Mouse (Mus musculus) liver, embryonic 11.5 days (tissue): ENCODE measurements around the gene Hist1h1d. TPM values are rescaled to one million over a fixed set of nuclear protein-coding genes. Genes with fewer than 3 reads are reported as not detected.
"Not testable (repeated sequence)": the region's sequence is repeated elsewhere in the genome, so short reads cannot be mapped to it uniquely, and the experiment has no call there.

Experiments
- ATAC-seq: fragments of 200-750 bp; cut with Nextera tagmentation; replicated peaks from 2 replicates; pipeline ENCODE4 v1.8.0; 2017; ENCODE audit warnings: moderate number of reproducible peaks, mild to moderate bottlenecking, moderate TSS enrichment, moderate library complexity; ENCODE audit not compliant: low FRiP score
- DNase-seq: peaks from one replicate; pipeline ENCODE4 v3.0.0-alpha.2; 2017; ENCODE audit warnings: low spot score
- H3K27ac ChIP-seq: fragments of 300-500 bp; sonication (generic); 2 replicates; pipeline ENCODE4 v1.5.1; 2014; ENCODE audit warnings: mild to moderate bottlenecking, low read depth, low read length, control low read depth
- H3K27me3 ChIP-seq: fragments of 300-500 bp; sonication (generic); replicated peaks from 2 replicates; pipeline ENCODE4 v1.6.1; 2014; ENCODE audit warnings: low read length, mixed read lengths; ENCODE audit not compliant: control insufficient read depth, insufficient read depth
- H3K36me3 ChIP-seq: fragments of 300-500 bp; sonication (generic); 2 replicates; pipeline ENCODE4 v1.6.1; 2014; ENCODE audit warnings: mild to moderate bottlenecking, low read length, moderate library complexity, mixed read lengths; ENCODE audit not compliant: control insufficient read depth, insufficient read depth
- H3K4me1 ChIP-seq: fragments of 300-500 bp; sonication (generic); replicated peaks from 2 replicates; pipeline ENCODE4 v1.6.1; 2014; ENCODE audit warnings: low read length, mixed read lengths; ENCODE audit not compliant: control insufficient read depth, insufficient read depth
- H3K4me2 ChIP-seq: fragments of 300-500 bp; sonication (generic); 2 replicates; pipeline ENCODE4 v1.6.1; 2014; ENCODE audit warnings: mild to moderate bottlenecking, control low read depth, moderate library complexity
- H3K4me3 ChIP-seq: fragments of 300-500 bp; sonication (generic); 2 replicates; pipeline ENCODE4 v1.5.1; 2014; ENCODE audit warnings: low read depth, low read length, control low read depth
- H3K9ac ChIP-seq: fragments of 300-500 bp; sonication (generic); 2 replicates; pipeline ENCODE4 v1.6.1; 2014; ENCODE audit warnings: low read depth, low read length, control low read depth
- H3K9me3 ChIP-seq: fragments of 300-500 bp; sonication (generic); 2 replicates; pipeline ENCODE4 v1.6.1; 2016; ENCODE audit warnings: low read length, inconsistent platforms, mixed read lengths; ENCODE audit not compliant: control insufficient read depth
- WGBS: fragments of 180-500 bp; shearing (Covaris S2); extraction: QIAGEN DNeasy Blood & Tissue Kit; methylation state at CpG from one replicate; pipeline ENCODE4 v1.1.7; 2014; 5-methylcytosine and 5-hydroxymethylcytosine counted together
- polyA plus RNA-seq: library from polyadenylated mRNA; unstranded; fragments of >200 nt; fragmentation: Nextera tagmentation; extraction: Ambion mirVana; gene quantifications from 2 replicates; pipeline ENCODE4 v1.2.1, GENCODE M21; 2014

Hist1h1d gene
- polyA plus RNA-seq, 1 experiment from 2014 or later = 0.82 TPM

- Histone ChIP-seq H3K4me2 (peak overlapping the region; percentile 87), H3K9ac (peak overlapping the region; percentile 69), H3K4me3 (peak overlapping the region; percentile 52), H3K4me1 (peaks cover 31% of the 10 kb centered on the region), H3K27ac (peak overlapping the region; percentile 100)
- not testable (repeated sequence) for H3K9me3 ChIP-seq, H3K27me3 ChIP-seq, H3K36me3 ChIP-seq
- 2% methylated on average over 20 of the region's 36 CpGs for WGBS
- DNase-seq (peak; percentile 72), ATAC-seq (peak; percentile 80)
These were observed 32.5 kb downstream of the Hist1h1d start for GRCm38 (mm10) chr13:23585442-23586098.

- DNase-seq = no peak
- H3K36me3 ChIP-seq = no peaks in the 10 kb centered on the region
- H3K4me1 ChIP-seq = peaks cover 28% of the 10 kb centered on the region
- H3K27me3 ChIP-seq = no peaks in the 10 kb centered on the region
- H3K4me3 ChIP-seq = peak overlapping the region; percentile 43
- H3K9ac ChIP-seq = peak overlapping the region; percentile 75
- H3K4me2 ChIP-seq = peak overlapping the region; percentile 87
- H3K9me3 ChIP-seq = no peaks in the 10 kb centered on the region
- no peak for ATAC-seq
- H3K27ac ChIP-seq = peak overlapping the region; percentile 100
- WGBS = 3% methylated on average over 22 of the region's 22 CpGs
These were observed 33.3 kb downstream of the Hist1h1d start for GRCm38 (mm10) chr13:23586099-23586939.

- Histone ChIP-seq H3K9ac (peak overlapping the region; percentile 75), H3K4me1 (peaks cover 27% of the 10 kb centered on the region), H3K36me3 (no peaks in the 10 kb centered on the region), H3K4me3 (peak overlapping the region; percentile 43), H3K4me2 (peak overlapping the region; percentile 87), H3K27me3 (no peaks in the 10 kb centered on the region), H3K27ac (peak overlapping the region; percentile 100), H3K9me3 (no peaks in the 10 kb centered on the region)
- ATAC-seq (no peak), DNase-seq (no peak)
- 16% methylated on average over 1 of the region's 1 CpGs for WGBS
These were observed 33.8 kb downstream of the Hist1h1d start for GRCm38 (mm10) chr13:23586940-23587225.

- no peak overlapping the region for H3K27ac ChIP-seq
These were observed 38.1 kb downstream of the Hist1h1d start for GRCm38 (mm10) chr13:23591206-23591605.

GRCm38 (mm10) chr13:23591886-23592285 lies 38.8 kb downstream of the Hist1h1d start:
- H3K4me1 ChIP-seq = peaks cover 35% of the 10 kb centered on the region

More at GRCm38 (mm10) chr13:23591206-23591605, 38.1 kb downstream of the Hist1h1d start:
- no peaks in the 10 kb centered on the region for H3K36me3 ChIP-seq
- WGBS = 95% methylated on average over 7 of the region's 7 CpGs
- H3K9me3 ChIP-seq = no peaks in the 10 kb centered on the region
- DNase-seq (no peak), ATAC-seq (no peak)
- peaks cover 37% of the 10 kb centered on the region for H3K4me1 ChIP-seq
- no peak overlapping the region for H3K9ac ChIP-seq
- no peak overlapping the region for H3K4me2 ChIP-seq
- H3K4me3 ChIP-seq = no peak overlapping the region
- no peaks in the 10 kb centered on the region for H3K27me3 ChIP-seq

GRCm38 (mm10) chr13:23592614-23593013 lies 39.6 kb downstream of the Hist1h1d start:
- 82% methylated on average over 7 of the region's 7 CpGs for WGBS
- no peaks in the 10 kb centered on the region for H3K9me3 ChIP-seq
- no peaks in the 10 kb centered on the region for H3K27me3 ChIP-seq
- peaks cover 32% of the 10 kb centered on the region for H3K4me1 ChIP-seq
- no peak for ATAC-seq
- H3K36me3 ChIP-seq = no peaks in the 10 kb centered on the region
- no peak overlapping the region for H3K4me3 ChIP-seq
- no peak overlapping the region for H3K4me2 ChIP-seq
- H3K27ac ChIP-seq = no peak overlapping the region; the same call in 1 of the 2 replicates
- no peak for DNase-seq
- H3K9ac ChIP-seq = no peak overlapping the region

More at GRCm38 (mm10) chr13:23591886-23592285, 38.8 kb downstream of the Hist1h1d start:
- not testable (repeated sequence) for H3K4me3 ChIP-seq, H3K4me2 ChIP-seq, H3K27me3 ChIP-seq, H3K9me3 ChIP-seq, H3K9ac ChIP-seq, DNase-seq, H3K27ac ChIP-seq, ATAC-seq, H3K36me3 ChIP-seq
- 62% methylated on average over 7 of the region's 7 CpGs for WGBS

GRCm38 (mm10) chr13:23593051-23593770 lies 40.1 kb downstream of the Hist1h1d start:
- Histone ChIP-seq H3K36me3 (no peaks in the 10 kb centered on the region), H3K27ac (peak overlapping the region; percentile 58), H3K9ac (no peak overlapping the region), H3K9me3 (no peaks in the 10 kb centered on the region), H3K4me3 (no peak overlapping the region), H3K4me2 (no peak overlapping the region), H3K4me1 (peaks cover 32% of the 10 kb centered on the region), H3K27me3 (no peaks in the 10 kb centered on the region)
- no peak for DNase-seq
- 45% methylated on average over 5 of the region's 5 CpGs for WGBS
- ATAC-seq = no peak

GRCm38 (mm10) chr13:23595185-23595584 lies 42.1 kb downstream of the Hist1h1d start:
- peaks cover 32% of the 10 kb centered on the region for H3K4me1 ChIP-seq
- peak overlapping the region; percentile 26 for H3K9ac ChIP-seq
- no peak overlapping the region for H3K4me3 ChIP-seq

More at GRCm38 (mm10) chr13:23595185-23595584, 42.1 kb downstream of the Hist1h1d start:
- 45% methylated on average over 2 of the region's 2 CpGs for WGBS
- no peaks in the 10 kb centered on the region for H3K9me3 ChIP-seq
- no peaks in the 10 kb centered on the region for H3K36me3 ChIP-seq
- DNase-seq (no peak), ATAC-seq (0 out of 2 replicates have a peak, but pooled peaks have one; percentile 27)
- peak overlapping the region; percentile 20; the same call in 1 of the 2 replicates for H3K4me2 ChIP-seq
- H3K27ac ChIP-seq = peak overlapping the region; percentile 75; the same call in 1 of the 2 replicates
- no peaks in the 10 kb centered on the region for H3K27me3 ChIP-seq
